Mouse (Mus musculus): ENCODE measurements around the gene Megf11.

GRCm38 (mm10) chr9:64749314-64749713 lies 363.9 kb downstream of the Megf11 start:
- no peak for TF ChIP-seq POLR2A (IDR thresholded peaks at IDR 0.05; ENCODE audit: borderline replicate concordance, extremely low read depth, low read depth, low read length)
- TF ChIP-seq CTCF (IDR thresholded peaks at IDR 0.05; ENCODE audit: insufficient read depth, low read length): no peak
